Mouse (Mus musculus) CH12.LX (cell line): ENCODE data around the gene Pcnx. TPM values are rescaled to one million over a fixed set of nuclear protein-coding genes. Genes with fewer than 3 reads are reported as not detected.

Source experiments
- DNase-seq: peaks from one replicate; pipeline ENCODE4 v3.0.0-alpha.2; 2013; ENCODE audit errors: extremely low read depth
- H3K27ac ChIP-seq: 2 replicates; pipeline ENCODE4 v1.5.1; 2012; ENCODE audit warnings: low read depth, mild to moderate bottlenecking, control low read depth, moderate library complexity; ENCODE audit not compliant: insufficient read depth
- H3K27me3 ChIP-seq: replicated peaks from 2 replicates; pipeline ENCODE3; 2012; ENCODE audit warnings: inconsistent platforms
- H3K36me3 ChIP-seq, 2 experiments: replicated peaks in 1 of 2; 2 replicates each; pipeline versions ENCODE3 to v1.6.1; 2012; ENCODE audit warnings: inconsistent platforms in 1 of 2, low read length in 1 of 2, mild to moderate bottlenecking in 1 of 2, mixed read lengths in 1 of 2, moderate library complexity in 1 of 2; ENCODE audit not compliant: control insufficient read depth in 1 of 2, insufficient read depth in 1 of 2
- H3K4me1 ChIP-seq, 2 experiments: 2 replicates each; pipeline ENCODE4 v1.6.1; 2012; ENCODE audit warnings: inconsistent platforms in 1 of 2, moderate library complexity in 1 of 2; ENCODE audit not compliant: insufficient read depth in 2 of 2, control insufficient read depth in 1 of 2
- H3K4me2 ChIP-seq: 2 replicates; pipeline ENCODE4 v1.6.1; 2012; ENCODE audit warnings: low read depth, mild to moderate bottlenecking, control low read depth; ENCODE audit not compliant: poor library complexity, insufficient read depth, severe bottlenecking
- H3K4me3 ChIP-seq, 3 experiments: fragments of 150-350 bp in 1 of 3; sonication (generic) in 1 of 3; replicated peaks in 1 of 3; 2 replicates each; pipeline versions ENCODE3 to v1.5.1; 2011 to 2012; ENCODE audit warnings: low read depth in 2 of 3, low read length in 2 of 3, mild to moderate bottlenecking in 2 of 3, moderate library complexity in 2 of 3, control low read depth in 1 of 3, improper control_type of control experiment in 1 of 3, inconsistent platforms in 1 of 3, mixed read lengths in 1 of 3; ENCODE audit not compliant: poor library complexity in 1 of 3
- H3K79me2 ChIP-seq: replicated peaks from 2 replicates; pipeline ENCODE4 v1.6.1; 2012; ENCODE audit warnings: mild to moderate bottlenecking, moderate library complexity; ENCODE audit not compliant: control insufficient read depth, poor library complexity, insufficient read depth, severe bottlenecking; ENCODE audit errors: extremely low read depth
- H3K9ac ChIP-seq: 2 replicates; pipeline ENCODE4 v1.6.1; 2012; ENCODE audit warnings: low read depth, mild to moderate bottlenecking, control low read depth, moderate library complexity; ENCODE audit not compliant: insufficient read depth
- H3K9me3 ChIP-seq: replicated peaks from 2 replicates; pipeline ENCODE3; 2012; ENCODE audit warnings: low read length, inconsistent platforms, mixed read lengths
- BHLHE40 ChIP-seq: IDR thresholded peaks from 2 replicates; pipeline ENCODE4 v1.6.1; 2011; ENCODE audit warnings: mild to moderate bottlenecking, low read depth, low read length, improper control_type of control experiment
- CHD1 ChIP-seq: IDR thresholded peaks from 2 replicates; pipeline ENCODE4 v1.6.1; 2012; ENCODE audit warnings: low read depth, low read length, improper control_type of control experiment, inconsistent platforms
- CHD2 ChIP-seq: IDR thresholded peaks from 2 replicates; pipeline ENCODE4 v1.6.1; 2011; ENCODE audit warnings: low read length, improper control_type of control experiment
- CTCF ChIP-seq, 2 experiments: IDR thresholded peaks in 1 of 2; conservative IDR thresholded peaks in 1 of 2; 2 replicates each; pipeline ENCODE4 v1.5.1; 2011 to 2012; ENCODE audit warnings: low read depth in 2 of 2, low read length in 2 of 2, improper control_type of control experiment in 1 of 2, inconsistent platforms in 1 of 2, mild to moderate bottlenecking in 1 of 2, moderate library complexity in 1 of 2
- ELF1 ChIP-seq: IDR thresholded peaks from 2 replicates; pipeline ENCODE4 v1.6.1; 2014; ENCODE audit warnings: low read depth, mild to moderate bottlenecking, inconsistent platforms, low read length, improper control_type of control experiment
- EP300 ChIP-seq: IDR thresholded peaks from 2 replicates; pipeline ENCODE4 v1.6.1; 2011; ENCODE audit warnings: low read length, improper control_type of control experiment
- HCFC1 ChIP-seq: IDR thresholded peaks from 2 replicates; pipeline ENCODE4 v1.6.1; 2012; ENCODE audit warnings: low read depth, mild to moderate bottlenecking, inconsistent platforms, low read length, improper control_type of control experiment
- IRF4 ChIP-seq: IDR thresholded peaks from 2 replicates; pipeline ENCODE4 v1.6.1; 2014; ENCODE audit warnings: low read depth, mild to moderate bottlenecking, inconsistent platforms, low read length, improper control_type of control experiment
- JUN ChIP-seq: IDR thresholded peaks from 2 replicates; pipeline ENCODE4 v1.6.1; 2011; ENCODE audit warnings: low read depth, mild to moderate bottlenecking, low read length, improper control_type of control experiment, moderate library complexity; ENCODE audit not compliant: insufficient read depth
- JUND ChIP-seq: conservative IDR thresholded peaks from 2 replicates; pipeline ENCODE4 v1.6.1; 2011; ENCODE audit warnings: low read depth, low read length, improper control_type of control experiment
- MAX ChIP-seq: IDR thresholded peaks from 2 replicates; pipeline ENCODE4 v1.6.1; 2011; ENCODE audit warnings: low read length, improper control_type of control experiment
- MAZ ChIP-seq: IDR thresholded peaks from 2 replicates; pipeline ENCODE4 v1.6.1; 2012; ENCODE audit warnings: low read depth, mild to moderate bottlenecking, inconsistent platforms, low read length, improper control_type of control experiment, moderate library complexity
- MEF2A ChIP-seq: IDR thresholded peaks from 2 replicates; pipeline ENCODE4 v1.6.1; 2014; ENCODE audit warnings: low read depth, mild to moderate bottlenecking, inconsistent platforms, low read length, improper control_type of control experiment, borderline replicate concordance
- MXI1 ChIP-seq: IDR thresholded peaks from 2 replicates; pipeline ENCODE4 v1.6.1; 2011; ENCODE audit warnings: mild to moderate bottlenecking, low read depth, low read length, improper control_type of control experiment
- NELFE ChIP-seq: IDR thresholded peaks from 2 replicates; pipeline ENCODE4 v1.6.1; 2011; ENCODE audit warnings: low read depth, low read length, improper control_type of control experiment
- NRF1 ChIP-seq: IDR thresholded peaks from 2 replicates; pipeline ENCODE4 v1.6.1; 2014; ENCODE audit warnings: low read depth, mild to moderate bottlenecking, inconsistent platforms, low read length, improper control_type of control experiment, moderate library complexity
- SMC3 ChIP-seq: IDR thresholded peaks from 2 replicates; pipeline ENCODE4 v1.6.1; 2011; ENCODE audit warnings: low read depth, low read length, improper control_type of control experiment
- USF1 ChIP-seq: IDR thresholded peaks from 2 replicates; pipeline ENCODE4 v1.6.1; 2014; ENCODE audit warnings: low read depth, mild to moderate bottlenecking, inconsistent platforms, low read length, improper control_type of control experiment
- USF2 ChIP-seq: conservative IDR thresholded peaks from 2 replicates; pipeline ENCODE4 v1.6.1; 2011; ENCODE audit warnings: low read depth, low read length, improper control_type of control experiment
- ZC3H11A ChIP-seq: IDR thresholded peaks from 2 replicates; pipeline ENCODE4 v1.6.1; 2012; ENCODE audit warnings: low read depth, mild to moderate bottlenecking, inconsistent platforms, low read length, improper control_type of control experiment
- ZKSCAN1 ChIP-seq: IDR thresholded peaks from 2 replicates; pipeline ENCODE4 v1.6.1; 2012; ENCODE audit warnings: low read depth, inconsistent platforms, low read length, improper control_type of control experiment, borderline replicate concordance
- dilution Hi-C: fragments of 300-500 bp; cut with MboI; formaldehyde crosslinking; loops from 2 replicates; pipeline ENCODE4 v1.14.3; 2020; ENCODE audit warnings: low sequenced_read_pairs; ENCODE audit not compliant: extremely low pct_unique_long_range_greater_than_20kb, extremely low pct_ligation_motif_present
- in situ Hi-C: fragments of 300-500 bp; cut with MboI; formaldehyde crosslinking; loops from 3 replicates; pipeline ENCODE4 v1.14.3; 2019; ENCODE audit warnings: low sequenced_read_pairs, low pct_ligation_motif_present, low pct_unique_long_range_greater_than_20kb, mixed read lengths
- polyA plus RNA-seq: library from polyadenylated mRNA; unstranded; fragments of >175 nt; gene quantifications from 2 replicates; pipeline ENCODE4 v1.2.1, GENCODE M21; 2012; ENCODE audit warnings: low read depth; ENCODE audit not compliant: insufficient read length
- total RNA-seq, 2 experiments: library from RNA; depleted of rRNA; stranded (reverse); fragments of 300-350 nt in 1 of 2; fragments of >200 nt in 1 of 2; gene quantifications; 2 replicates each; pipeline ENCODE4 v1.2.3; 2012 to 2014

Gene Pcnx
- total and polyA plus RNA-seq, 3 experiments: 16.2 to 89.1 (median 68.2) TPM

DNA sequence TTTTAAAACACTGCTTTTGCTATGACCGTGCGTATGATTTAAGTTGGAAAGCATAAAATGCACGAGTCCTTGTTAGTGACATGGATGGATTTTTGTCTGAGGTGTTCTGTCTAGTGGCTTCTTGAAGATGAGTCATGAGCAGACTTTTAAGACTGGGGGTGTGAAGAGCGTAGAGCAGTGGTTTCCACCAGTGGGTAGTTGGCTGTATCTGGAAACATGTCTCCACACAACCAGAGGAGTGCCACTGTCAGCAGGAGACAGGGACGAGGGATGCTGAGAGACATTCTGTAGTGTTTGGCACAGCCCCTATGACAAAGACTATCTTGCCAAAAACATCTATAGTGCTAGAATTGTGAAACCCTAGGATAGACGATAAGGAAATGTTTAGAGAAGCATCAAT lies 89.2 kb downstream of the Pcnx start:
- H3K4me1 ChIP-seq: peaks cover 0 to 4% of the 10 kb centered on the region in 2 experiments; a peak in 1 of 4 replicates
- peaks cover 50 to 81% of the 10 kb centered on the region in 2 experiments for H3K36me3 ChIP-seq
- no peak overlapping the region for H3K4me2 ChIP-seq
- H3K27me3 ChIP-seq: no peaks in the 10 kb centered on the region
- no peak for DNase-seq
- no peak for TF ChIP-seq BHLHE40
- no peak for TF ChIP-seq IRF4
- no peak for TF ChIP-seq SMC3
- no peak for TF ChIP-seq MXI1
- no peak for TF ChIP-seq ZC3H11A
- no peak for TF ChIP-seq USF2
- no peak for TF ChIP-seq ZKSCAN1
- no peak for TF ChIP-seq ELF1
- no peak for TF ChIP-seq CHD2
- no peak for TF ChIP-seq MEF2A
- no peak for TF ChIP-seq NRF1
- no peak for TF ChIP-seq NELFE
- TF ChIP-seq EP300: no peak
- TF ChIP-seq JUN: no peak
- no peak for TF ChIP-seq CHD1
- no peak for TF ChIP-seq MAZ
- no peak for TF ChIP-seq HCFC1
- peaks cover 4% of the 10 kb centered on the region for H3K79me2 ChIP-seq
- H3K27ac ChIP-seq: no peak overlapping the region
- in situ Hi-C loops: no loop called here
- no peak overlapping the region for H3K4me3 ChIP-seq
- H3K9me3 ChIP-seq: no peaks in the 10 kb centered on the region
- dilution Hi-C loops: no loop called here
- H3K9ac ChIP-seq: no peak overlapping the region

DNA sequence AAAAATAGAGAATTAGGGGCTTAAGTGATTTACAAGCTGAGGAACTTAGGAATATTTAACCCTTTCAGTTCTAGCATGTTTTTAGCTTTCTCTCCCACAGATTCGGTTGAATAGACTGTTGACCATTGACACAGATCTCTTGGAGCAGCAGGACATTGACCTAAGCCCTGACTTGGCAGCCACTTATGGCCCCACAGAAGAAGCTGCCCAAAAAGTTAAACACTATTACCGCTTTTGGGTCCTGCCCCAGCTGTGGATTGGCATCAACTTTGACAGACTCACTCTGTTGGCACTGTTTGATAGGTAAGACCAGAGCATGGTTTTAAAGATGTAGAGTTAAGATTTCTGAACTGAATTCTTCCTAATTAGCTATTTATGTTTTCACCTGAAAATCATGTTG lies 90.2 kb downstream of the Pcnx start:
- dilution Hi-C loops: no loop called here
- in situ Hi-C loops: loop anchor here (25.0 kb wide), 1 partner anchor 162 kb away; no protein-coding TSS in a partner anchor
- Histone ChIP-seq H3K79me2 (peaks cover 4% of the 10 kb centered on the region; the same call in 1 of the 2 replicates), H3K4me3 (no peak overlapping the region), H3K9me3 (no peaks in the 10 kb centered on the region), H3K27me3 (no peaks in the 10 kb centered on the region), H3K36me3 (peaks cover 60 to 85% of the 10 kb centered on the region in 2 experiments), H3K27ac (no peak overlapping the region), H3K9ac (no peak overlapping the region), H3K4me1 (peaks cover 0 to 6% of the 10 kb centered on the region in 2 experiments; a peak in 1 of 4 replicates), H3K4me2 (no peak overlapping the region)
- TF ChIP-seq MXI1 (no peak), JUND (no peak), USF1 (no peak), MAX (no peak), ZC3H11A (no peak), CTCF (conservative IDR thresholded peaks at IDR 0.05 in 1 of 2, IDR thresholded peaks at IDR 0.05 in 1 of 2; ENCODE audit: low read depth in 2 of 2, low read length in 2 of 2) (no peak)
- DNase-seq: no peak
